Mouse (Mus musculus): ENCODE measurements around the gene Cgnl1. TPM values are rescaled to one million over a fixed set of nuclear protein-coding genes. Genes with fewer than 3 reads are reported as not detected.

Gene Cgnl1
- polyA plus RNA-seq, 1 experiment from 2014 or later, result 48.8 TPM

DNA sequence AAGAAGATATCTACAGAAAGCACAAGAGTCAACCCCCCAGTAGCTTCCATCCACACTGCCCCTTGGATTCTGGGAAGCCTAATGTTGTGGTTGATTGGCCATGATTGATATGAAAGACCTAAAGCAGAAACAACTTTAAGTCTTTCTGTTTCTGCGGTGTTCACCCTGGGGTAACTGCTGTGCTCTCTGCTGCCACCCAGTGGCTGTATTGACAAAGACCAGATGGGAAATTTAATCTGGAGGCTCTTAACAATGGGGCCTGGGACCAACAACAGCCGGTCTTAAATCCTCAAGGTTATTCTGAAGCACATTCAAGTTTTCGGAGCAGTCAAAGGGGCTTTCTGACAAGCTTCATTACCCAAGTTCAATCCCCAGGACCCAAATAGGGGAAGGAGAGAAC, 155.2 kb downstream of the Cgnl1 start:
- ATAC-seq (replicated peaks; ENCODE audit: insufficient number of reproducible peaks, low FRiP score, low TSS enrichment), result no peak
- 18% methylated on average over 3 of the region's 3 CpGs for WGBS (ENCODE audit: insufficient replicate concordance)

GRCm38 (mm10) chr9:71614643-71615042, 156.8 kb downstream of the Cgnl1 start:
- no peak for ATAC-seq (replicated peaks; ENCODE audit: insufficient number of reproducible peaks, low FRiP score, low TSS enrichment)
- WGBS (ENCODE audit: insufficient replicate concordance), result 21% methylated on average over 2 of the region's 2 CpGs

More for the DNA sequence above, 155.2 kb downstream of the Cgnl1 start:
- no peaks in the 10 kb centered on the region; the same call in 1 of the 2 replicates for H3K4me1 ChIP-seq (ENCODE audit: control insufficient read depth, insufficient read depth, low read length)
- no peak overlapping the region for H3K4me2 ChIP-seq
- no peak overlapping the region for H3K27ac ChIP-seq (ENCODE audit: low read depth, low read length)
- H3K27me3 ChIP-seq (ENCODE audit: control insufficient read depth, insufficient read depth, low read length), result no peaks in the 10 kb centered on the region
- no peaks in the 10 kb centered on the region for H3K9me3 ChIP-seq (replicated peaks; ENCODE audit: control insufficient read depth, low read length)
- H3K36me3 ChIP-seq (ENCODE audit: control insufficient read depth, insufficient read depth, low read length), result no peaks in the 10 kb centered on the region
- H3K4me3 ChIP-seq (ENCODE audit: low read depth, low read length), result no peak overlapping the region
- no peak overlapping the region for H3K9ac ChIP-seq (ENCODE audit: low read depth, low read length)

GRCm38 (mm10) chr9:71612981-71613380, 158.4 kb downstream of the Cgnl1 start:
- Histone ChIP-seq H3K9me3 (replicated peaks; ENCODE audit: control insufficient read depth, low read length) (no peaks in the 10 kb centered on the region), H3K4me1 (ENCODE audit: control insufficient read depth, insufficient read depth, low read length) (peaks cover 13% of the 10 kb centered on the region; the same call in 1 of the 2 replicates), H3K27ac (ENCODE audit: low read depth, low read length) (no peak overlapping the region), H3K9ac (ENCODE audit: low read depth, low read length) (no peak overlapping the region), H3K4me3 (ENCODE audit: low read depth, low read length) (no peak overlapping the region), H3K27me3 (ENCODE audit: control insufficient read depth, insufficient read depth, low read length) (no peaks in the 10 kb centered on the region), H3K36me3 (ENCODE audit: control insufficient read depth, insufficient read depth, low read length) (no peaks in the 10 kb centered on the region), H3K4me2 (no peak overlapping the region)
- 74% methylated on average over 6 of the region's 6 CpGs for WGBS (ENCODE audit: insufficient replicate concordance)
- ATAC-seq (replicated peaks; ENCODE audit: insufficient number of reproducible peaks, low FRiP score, low TSS enrichment), result no peak

More at GRCm38 (mm10) chr9:71614643-71615042, 156.8 kb downstream of the Cgnl1 start:
- Histone ChIP-seq H3K36me3 (ENCODE audit: control insufficient read depth, insufficient read depth, low read length) (no peaks in the 10 kb centered on the region), H3K27ac (ENCODE audit: low read depth, low read length) (no peak overlapping the region), H3K4me2 (no peak overlapping the region), H3K27me3 (ENCODE audit: control insufficient read depth, insufficient read depth, low read length) (no peaks in the 10 kb centered on the region), H3K9me3 (replicated peaks; ENCODE audit: control insufficient read depth, low read length) (no peaks in the 10 kb centered on the region), H3K4me3 (ENCODE audit: low read depth, low read length) (no peak overlapping the region), H3K9ac (ENCODE audit: low read depth, low read length) (no peak overlapping the region), H3K4me1 (ENCODE audit: control insufficient read depth, insufficient read depth, low read length) (peaks cover 1% of the 10 kb centered on the region; the same call in 1 of the 2 replicates)

GRCm38 (mm10) chr9:71611876-71612275, 159.5 kb downstream of the Cgnl1 start:
- Histone ChIP-seq H3K9me3 (replicated peaks; ENCODE audit: control insufficient read depth, low read length) (no peaks in the 10 kb centered on the region), H3K9ac (ENCODE audit: low read depth, low read length) (no peak overlapping the region), H3K4me1 (ENCODE audit: control insufficient read depth, insufficient read depth, low read length) (peaks cover 13% of the 10 kb centered on the region; the same call in 1 of the 2 replicates), H3K36me3 (ENCODE audit: control insufficient read depth, insufficient read depth, low read length) (no peaks in the 10 kb centered on the region), H3K27me3 (ENCODE audit: control insufficient read depth, insufficient read depth, low read length) (no peaks in the 10 kb centered on the region), H3K4me2 (no peak overlapping the region), H3K27ac (ENCODE audit: low read depth, low read length) (no peak overlapping the region), H3K4me3 (ENCODE audit: low read depth, low read length) (no peak overlapping the region)
- WGBS (ENCODE audit: insufficient replicate concordance), result 52% methylated on average over 4 of the region's 4 CpGs
- ATAC-seq (replicated peaks; ENCODE audit: insufficient number of reproducible peaks, low FRiP score, low TSS enrichment), result no peak

DNA sequence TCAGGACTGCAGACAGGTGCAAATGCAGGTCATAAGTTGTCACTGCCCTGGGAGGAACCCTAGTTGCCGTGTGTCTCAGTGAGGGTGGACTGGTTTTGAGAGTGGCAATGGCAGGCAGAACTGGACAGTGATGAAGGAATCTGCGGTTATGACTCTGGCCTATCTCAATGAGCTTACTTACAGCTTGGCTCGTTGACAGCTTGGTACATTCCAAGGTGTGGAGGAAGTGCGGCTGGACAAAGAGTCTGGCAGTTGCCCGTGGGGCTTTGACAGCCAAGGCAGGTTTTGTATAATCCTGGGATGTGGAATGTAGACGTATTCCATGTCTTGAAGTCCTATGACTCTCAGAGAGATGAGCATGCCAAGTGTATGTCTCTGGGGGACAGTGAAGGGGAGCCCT, 162.4 kb downstream of the Cgnl1 start:
- no peak for ATAC-seq (replicated peaks; ENCODE audit: insufficient number of reproducible peaks, low FRiP score, low TSS enrichment)
- peaks cover 25% of the 10 kb centered on the region for H3K4me1 ChIP-seq (ENCODE audit: control insufficient read depth, insufficient read depth, low read length)
- H3K27ac ChIP-seq (ENCODE audit: low read depth, low read length), result no peak overlapping the region
- H3K9ac ChIP-seq (ENCODE audit: low read depth, low read length), result no peak overlapping the region
- H3K9me3 ChIP-seq (replicated peaks; ENCODE audit: control insufficient read depth, low read length), result no peaks in the 10 kb centered on the region
- no peaks in the 10 kb centered on the region for H3K36me3 ChIP-seq (ENCODE audit: control insufficient read depth, insufficient read depth, low read length)
- no peak overlapping the region for H3K4me3 ChIP-seq (ENCODE audit: low read depth, low read length)
- H3K4me2 ChIP-seq, result no peak overlapping the region
- H3K27me3 ChIP-seq (ENCODE audit: control insufficient read depth, insufficient read depth, low read length), result no peaks in the 10 kb centered on the region
- 22% methylated on average over 6 of the region's 6 CpGs for WGBS (ENCODE audit: insufficient replicate concordance)

- no peaks in the 10 kb centered on the region for H3K27me3 ChIP-seq (ENCODE audit: control insufficient read depth, insufficient read depth, low read length)
- peaks cover 29% of the 10 kb centered on the region for H3K4me1 ChIP-seq (ENCODE audit: control insufficient read depth, insufficient read depth, low read length)
- H3K4me3 ChIP-seq (ENCODE audit: low read depth, low read length), result no peak overlapping the region
- peak; percentile 53 for ATAC-seq (replicated peaks; ENCODE audit: insufficient number of reproducible peaks, low FRiP score, low TSS enrichment)
- H3K36me3 ChIP-seq (ENCODE audit: control insufficient read depth, insufficient read depth, low read length), result no peaks in the 10 kb centered on the region
- H3K4me2 ChIP-seq, result no peak overlapping the region
- peak overlapping the region; percentile 42 for H3K27ac ChIP-seq (ENCODE audit: low read depth, low read length)
- WGBS (ENCODE audit: insufficient replicate concordance), result 23% methylated on average over 13 of the region's 13 CpGs
- no peaks in the 10 kb centered on the region for H3K9me3 ChIP-seq (replicated peaks; ENCODE audit: control insufficient read depth, low read length)
- no peak overlapping the region for H3K9ac ChIP-seq (ENCODE audit: low read depth, low read length)
These were observed 164.9 kb downstream of the Cgnl1 start for GRCm38 (mm10) chr9:71606296-71607057.

DNA sequence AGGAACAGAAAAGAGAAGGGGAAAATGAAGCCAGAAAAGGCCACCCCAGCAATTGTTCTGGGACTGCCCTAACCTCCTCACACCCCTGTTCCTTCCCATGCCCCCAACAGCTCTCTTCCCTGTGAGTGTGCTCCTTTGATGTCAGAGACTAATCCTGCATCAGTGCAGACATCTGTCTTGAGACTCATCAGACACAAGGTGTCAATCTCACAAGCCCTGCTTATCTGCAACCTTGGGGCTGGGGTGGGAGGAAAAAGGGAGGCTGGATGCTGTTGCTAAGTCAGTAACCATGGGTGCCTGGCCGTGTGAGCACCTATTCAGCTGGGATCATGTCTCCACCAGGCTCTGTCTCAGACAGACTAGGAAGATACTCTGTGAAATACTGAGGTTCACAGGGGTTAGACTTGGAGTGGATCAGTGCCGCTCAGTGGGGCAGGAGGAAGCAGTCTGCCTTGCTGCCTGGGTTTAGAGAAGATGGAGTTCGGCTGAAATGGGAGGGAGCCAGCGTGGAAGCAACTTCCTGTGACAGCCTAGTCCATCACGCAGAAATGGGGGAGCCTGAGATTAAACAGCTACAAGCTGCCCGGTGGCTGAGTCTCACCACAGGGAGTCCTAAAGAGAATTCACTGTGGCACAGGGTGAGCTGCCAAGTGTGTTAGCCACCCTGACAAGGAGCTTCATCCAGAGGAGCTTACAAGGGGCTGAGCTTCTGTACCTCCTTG, 166.3 kb downstream of the Cgnl1 start:
- ATAC-seq (replicated peaks; ENCODE audit: insufficient number of reproducible peaks, low FRiP score, low TSS enrichment), result no peak
- H3K36me3 ChIP-seq (ENCODE audit: control insufficient read depth, insufficient read depth, low read length), result no peaks in the 10 kb centered on the region
- peaks cover 29% of the 10 kb centered on the region for H3K4me1 ChIP-seq (ENCODE audit: control insufficient read depth, insufficient read depth, low read length)
- 29% methylated on average over 6 of the region's 6 CpGs for WGBS (ENCODE audit: insufficient replicate concordance)
- H3K27me3 ChIP-seq (ENCODE audit: control insufficient read depth, insufficient read depth, low read length), result no peaks in the 10 kb centered on the region
- H3K9ac ChIP-seq (ENCODE audit: low read depth, low read length), result no peak overlapping the region
- H3K27ac ChIP-seq (ENCODE audit: low read depth, low read length), result no peak overlapping the region
- H3K9me3 ChIP-seq (replicated peaks; ENCODE audit: control insufficient read depth, low read length), result no peaks in the 10 kb centered on the region
- no peak overlapping the region for H3K4me2 ChIP-seq
- no peak overlapping the region for H3K4me3 ChIP-seq (ENCODE audit: low read depth, low read length)

GRCm38 (mm10) chr9:71599861-71600260, 171.5 kb downstream of the Cgnl1 start:
- H3K4me3 ChIP-seq (ENCODE audit: low read depth, low read length), result no peak overlapping the region
- 72% methylated on average over 7 of the region's 7 CpGs for WGBS (ENCODE audit: insufficient replicate concordance)
- peaks cover 15% of the 10 kb centered on the region for H3K4me1 ChIP-seq (ENCODE audit: control insufficient read depth, insufficient read depth, low read length)
- peaks cover 2% of the 10 kb centered on the region; the same call in 1 of the 2 replicates for H3K27me3 ChIP-seq (ENCODE audit: control insufficient read depth, insufficient read depth, low read length)
- no peak overlapping the region for H3K4me2 ChIP-seq
- H3K9ac ChIP-seq (ENCODE audit: low read depth, low read length), result no peak overlapping the region
- no peak overlapping the region for H3K27ac ChIP-seq (ENCODE audit: low read depth, low read length)
- H3K36me3 ChIP-seq (ENCODE audit: control insufficient read depth, insufficient read depth, low read length), result no peaks in the 10 kb centered on the region
- ATAC-seq (replicated peaks; ENCODE audit: insufficient number of reproducible peaks, low FRiP score, low TSS enrichment), result no peak
- no peaks in the 10 kb centered on the region for H3K9me3 ChIP-seq (replicated peaks; ENCODE audit: control insufficient read depth, low read length)
